Mouse (Mus musculus): ENCODE measurements around the gene Ing5.

GRCm38 (mm10) chr1:93764871-93765591, 38.7 kb upstream of the Ing5 start:
- TF ChIP-seq POLR2A (IDR thresholded peaks at IDR 0.05; ENCODE audit: extremely low read depth, insufficient read depth, low read length) (no peak), CTCF (IDR thresholded peaks at IDR 0.05; ENCODE audit: extremely low read depth, insufficient read depth, low read length) (no peak)

Measured in cortical plate, adult 2 months (tissue).